Mouse (Mus musculus): ENCODE results near the gene Snx3. TPM values are rescaled to one million over a fixed set of nuclear protein-coding genes. Genes with fewer than 3 reads are reported as not detected.

Snx3 gene
- polyA plus RNA-seq, 1 experiment from 2014 or later: 250 TPM

GRCm38 (mm10) chr10:42480719-42481118 lies 21.1 kb upstream of the Snx3 start:
- no peak for ATAC-seq (ENCODE audit: low FRiP score)
- WGBS: 82% methylated on average over 4 of the region's 4 CpGs
- Histone ChIP-seq H3K27ac (no peak overlapping the region), H3K27me3 (no peaks in the 10 kb centered on the region), H3K4me2 (no peak overlapping the region), H3K4me3 (replicated peaks) (no peak overlapping the region), H3K9me3 (no peaks in the 10 kb centered on the region), H3K9ac (no peak overlapping the region), H3K36me3 (replicated peaks) (no peaks in the 10 kb centered on the region), H3K4me1 (peaks cover 11% of the 10 kb centered on the region)

- Histone ChIP-seq H3K9ac (no peak overlapping the region), H3K4me3 (replicated peaks) (no peak overlapping the region), H3K9me3 (no peaks in the 10 kb centered on the region), H3K4me1 (no peaks in the 10 kb centered on the region; the same call in 1 of the 2 replicates), H3K4me2 (no peak overlapping the region), H3K36me3 (replicated peaks) (no peaks in the 10 kb centered on the region), H3K27ac (no peak overlapping the region), H3K27me3 (no peaks in the 10 kb centered on the region)
- 39% methylated on average over 8 of the region's 8 CpGs for WGBS
- ATAC-seq (ENCODE audit: low FRiP score): no peak
These were observed 13.1 kb upstream of the Snx3 start for GRCm38 (mm10) chr10:42488606-42489296.

- ATAC-seq (ENCODE audit: low FRiP score): no peak
- H3K4me1 ChIP-seq: no peaks in the 10 kb centered on the region; the same call in 1 of the 2 replicates
- H3K9ac ChIP-seq: no peak overlapping the region
- H3K4me2 ChIP-seq: no peak overlapping the region
- H3K4me3 ChIP-seq (replicated peaks): no peak overlapping the region
- no peaks in the 10 kb centered on the region for H3K27me3 ChIP-seq
- H3K27ac ChIP-seq: no peak overlapping the region
- 77% methylated on average over 1 of the region's 1 CpGs for WGBS
- no peaks in the 10 kb centered on the region for H3K36me3 ChIP-seq (replicated peaks)
- H3K9me3 ChIP-seq: no peaks in the 10 kb centered on the region
These were observed 10.7 kb upstream of the Snx3 start for GRCm38 (mm10) chr10:42491158-42491557.

GRCm38 (mm10) chr10:42492027-42492771 lies 9.6 kb upstream of the Snx3 start:
- no peak for ATAC-seq (ENCODE audit: low FRiP score)
- Histone ChIP-seq H3K4me1 (no peaks in the 10 kb centered on the region; the same call in 1 of the 2 replicates), H3K4me3 (replicated peaks) (no peak overlapping the region), H3K27me3 (no peaks in the 10 kb centered on the region), H3K27ac (no peak overlapping the region), H3K36me3 (replicated peaks) (no peaks in the 10 kb centered on the region), H3K9me3 (no peaks in the 10 kb centered on the region), H3K4me2 (no peak overlapping the region), H3K9ac (no peak overlapping the region)
- WGBS: 88% methylated on average over 10 of the region's 10 CpGs

GRCm38 (mm10) chr10:42493000-42493399 lies 8.8 kb upstream of the Snx3 start:
- ATAC-seq (ENCODE audit: low FRiP score): no peak
- 65% methylated on average over 4 of the region's 4 CpGs for WGBS
- no peak overlapping the region for H3K4me3 ChIP-seq (replicated peaks)

GRCm38 (mm10) chr10:42500611-42501010 lies 1.2 kb upstream of the Snx3 start:
- no peak overlapping the region for H3K9ac ChIP-seq
- H3K27me3 ChIP-seq: no peaks in the 10 kb centered on the region
- H3K4me2 ChIP-seq: no peak overlapping the region
- no peaks in the 10 kb centered on the region for H3K36me3 ChIP-seq (replicated peaks)
- no peak overlapping the region for H3K4me3 ChIP-seq (replicated peaks)
- peaks cover 9% of the 10 kb centered on the region for H3K4me1 ChIP-seq
- 95% methylated on average over 8 of the region's 8 CpGs for WGBS
- H3K27ac ChIP-seq: 0 out of 2 replicates have a peak overlapping the region, but pooled peaks have one; percentile 93
- H3K9me3 ChIP-seq: no peaks in the 10 kb centered on the region
- no peak for ATAC-seq (ENCODE audit: low FRiP score)

More at GRCm38 (mm10) chr10:42493000-42493399, 8.8 kb upstream of the Snx3 start:
- Histone ChIP-seq H3K4me1 (no peaks in the 10 kb centered on the region; the same call in 1 of the 2 replicates), H3K9me3 (no peaks in the 10 kb centered on the region), H3K27me3 (no peaks in the 10 kb centered on the region), H3K27ac (no peak overlapping the region), H3K9ac (no peak overlapping the region), H3K4me2 (no peak overlapping the region), H3K36me3 (replicated peaks) (no peaks in the 10 kb centered on the region)

- Histone ChIP-seq H3K27me3 (no peaks in the 10 kb centered on the region), H3K27ac (peak overlapping the region; percentile 93), H3K36me3 (replicated peaks) (no peaks in the 10 kb centered on the region), H3K4me1 (peaks cover 9% of the 10 kb centered on the region), H3K4me2 (peak overlapping the region; percentile 65), H3K9ac (peak overlapping the region; percentile 89; the same call in 1 of the 2 replicates), H3K4me3 (replicated peaks) (peak overlapping the region; percentile 84; the same call in 1 of the 2 replicates), H3K9me3 (no peaks in the 10 kb centered on the region)
- ATAC-seq (ENCODE audit: low FRiP score): no peak
- 84% methylated on average over 5 of the region's 5 CpGs for WGBS
These were observed 669 bp upstream of the Snx3 start for GRCm38 (mm10) chr10:42501161-42501560.

- 0 out of 2 replicates have a peak, but pooled peaks cover 7% of the 10 kb centered on the region for H3K36me3 ChIP-seq (replicated peaks)
- H3K4me2 ChIP-seq: peak overlapping the region; percentile 65
- peak; percentile 64 for ATAC-seq (ENCODE audit: low FRiP score)
- H3K4me3 ChIP-seq (replicated peaks): peak overlapping the region; percentile 84
- peak overlapping the region; percentile 89 for H3K9ac ChIP-seq
- peaks cover 9% of the 10 kb centered on the region for H3K4me1 ChIP-seq
- no peaks in the 10 kb centered on the region for H3K9me3 ChIP-seq
- WGBS: under 1% methylated on average over 54 of the region's 55 CpGs
- peak overlapping the region; percentile 93 for H3K27ac ChIP-seq
- H3K27me3 ChIP-seq: no peaks in the 10 kb centered on the region
These were observed 700 bp downstream of the Snx3 start for GRCm38 (mm10) chr10:42502349-42503111.

GRCm38 (mm10) chr10:42504096-42504710 lies 2.4 kb downstream of the Snx3 start:
- no peaks in the 10 kb centered on the region for H3K27me3 ChIP-seq
- no peak overlapping the region for H3K4me3 ChIP-seq (replicated peaks)
- no peak overlapping the region for H3K4me2 ChIP-seq
- peaks cover 16% of the 10 kb centered on the region; the same call in 1 of the 2 replicates for H3K36me3 ChIP-seq (replicated peaks)
- peaks cover 9% of the 10 kb centered on the region for H3K4me1 ChIP-seq
- 90% methylated on average over 10 of the region's 10 CpGs for WGBS
- no peak overlapping the region for H3K27ac ChIP-seq
- ATAC-seq (ENCODE audit: low FRiP score): no peak
- H3K9me3 ChIP-seq: no peaks in the 10 kb centered on the region
- no peak overlapping the region for H3K9ac ChIP-seq

GRCm38 (mm10) chr10:42510141-42510540 lies 8.3 kb downstream of the Snx3 start:
- WGBS: 79% methylated on average over 6 of the region's 6 CpGs
- no peak for ATAC-seq (ENCODE audit: low FRiP score)
- H3K36me3 ChIP-seq (replicated peaks): peaks cover 16% of the 10 kb centered on the region

GRCm38 (mm10) chr10:42511184-42512135 lies 9.6 kb downstream of the Snx3 start:
- peaks cover 16% of the 10 kb centered on the region for H3K36me3 ChIP-seq (replicated peaks)
- WGBS: 91% methylated on average over 6 of the region's 6 CpGs
- H3K4me2 ChIP-seq: no peak overlapping the region
- no peaks in the 10 kb centered on the region for H3K9me3 ChIP-seq
- H3K9ac ChIP-seq: no peak overlapping the region
- H3K4me1 ChIP-seq: no peaks in the 10 kb centered on the region
- ATAC-seq (ENCODE audit: low FRiP score): no peak
- no peaks in the 10 kb centered on the region for H3K27me3 ChIP-seq
- no peak overlapping the region for H3K27ac ChIP-seq
- H3K4me3 ChIP-seq (replicated peaks): no peak overlapping the region

More at GRCm38 (mm10) chr10:42510141-42510540, 8.3 kb downstream of the Snx3 start:
- H3K4me2 ChIP-seq: no peak overlapping the region
- no peak overlapping the region for H3K27ac ChIP-seq
- no peaks in the 10 kb centered on the region for H3K4me1 ChIP-seq
- H3K9me3 ChIP-seq: no peaks in the 10 kb centered on the region
- H3K27me3 ChIP-seq: no peaks in the 10 kb centered on the region
- H3K4me3 ChIP-seq (replicated peaks): no peak overlapping the region
- H3K9ac ChIP-seq: no peak overlapping the region
